ENCODE assay signal across 8 mouse cellular contexts in the genomic region with DNA sequence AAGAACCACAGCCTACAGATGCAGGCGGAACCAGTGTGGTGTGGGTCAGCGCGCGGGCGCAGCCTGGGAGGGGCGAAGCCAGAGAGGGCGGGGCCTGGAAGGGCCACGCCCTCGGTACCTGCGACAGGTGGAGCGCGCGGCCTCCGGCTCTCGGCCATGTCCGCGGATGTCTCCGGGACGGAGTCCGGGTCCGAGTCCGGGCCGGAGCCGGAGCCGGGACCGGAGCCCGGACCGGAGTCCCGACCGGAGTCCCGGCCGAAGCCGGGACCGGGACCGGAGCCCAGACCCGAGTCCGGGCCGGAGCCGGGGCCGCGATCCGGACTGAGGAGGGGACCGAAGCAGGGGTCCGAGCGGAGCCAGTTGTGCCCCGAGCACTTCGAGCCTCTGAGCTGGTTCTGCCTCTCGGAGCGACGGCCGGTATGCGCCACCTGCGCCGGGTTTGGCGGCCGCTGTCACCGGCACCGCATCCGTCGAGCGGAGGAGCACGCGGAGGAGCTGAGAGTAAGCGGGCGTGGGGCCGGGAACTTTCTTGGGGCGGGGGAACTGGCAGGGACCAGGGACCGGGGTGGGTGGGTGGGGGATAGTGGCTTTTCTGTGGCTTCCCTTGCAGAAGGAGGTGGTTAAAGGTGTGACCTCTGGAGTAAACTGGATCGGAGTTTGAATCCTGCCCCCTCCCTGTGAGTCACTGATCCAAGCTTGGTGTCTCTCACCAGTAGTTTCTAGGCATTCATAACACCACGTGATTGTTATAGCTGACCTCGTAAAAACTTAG. TPM values are rescaled to one million over a fixed set of nuclear protein-coding genes. Genes with fewer than 3 reads are reported as not detected.
DNase-seq lines count a peak whose midpoint lies in the region; ATAC-seq lines count a peak whose summit lies in the region.

TSS of gene Bspry (plus strand) at position 117 of the 772 bp plus-strand sequence.

- peak within 1 kb of the TSS; percentile 52 for H3K4me3 ChIP-seq in hindbrain, embryonic 10.5 days
- H3K4me3 ChIP-seq in limb, embryonic 11.5 days (ENCODE audit: low read depth, low read length), result peak within 1 kb of the TSS; percentile 42
- H3K4me3 ChIP-seq in midbrain, embryonic 10.5 days, result peak within 1 kb of the TSS; percentile 58
- H3K4me3 ChIP-seq in stomach, embryonic 15.5 days (replicated peaks), result peak within 1 kb of the TSS; percentile 54

- H3K4me1 ChIP-seq in hindbrain, embryonic 10.5 days (replicated peaks), result peaks cover 12% of the 10 kb centered on the region
- peaks cover 4% of the 10 kb centered on the region; the same call in 1 of the 2 replicates for H3K4me1 ChIP-seq in limb, embryonic 11.5 days (ENCODE audit: control insufficient read depth, insufficient read depth, low read length)
- H3K4me1 ChIP-seq in midbrain, embryonic 10.5 days, result peaks cover 11% of the 10 kb centered on the region
- H3K4me1 ChIP-seq in stomach, embryonic 15.5 days, result no peaks in the 10 kb centered on the region

- H3K27ac ChIP-seq in hindbrain, embryonic 10.5 days, result no peak within 1 kb of the TSS
- H3K27ac ChIP-seq in limb, embryonic 11.5 days (replicated peaks; ENCODE audit: low read depth, low read length), result no peak within 1 kb of the TSS
- H3K27ac ChIP-seq in midbrain, embryonic 10.5 days (replicated peaks), result no peak within 1 kb of the TSS
- H3K27ac ChIP-seq in stomach, embryonic 15.5 days, result peak within 1 kb of the TSS; percentile 67

- 3% methylated on average over 71 of the region's 71 CpGs for WGBS in hindbrain, embryonic 10.5 days
- 2% methylated on average over 70 of the region's 71 CpGs for WGBS in limb, embryonic 11.5 days
- 2% methylated on average over 71 of the region's 71 CpGs for WGBS in midbrain, embryonic 10.5 days
- WGBS in stomach, embryonic 15.5 days, result 3% methylated on average over 71 of the region's 71 CpGs

- peaks cover 46% of the 10 kb centered on the region for H3K27me3 ChIP-seq in hindbrain, embryonic 10.5 days (ENCODE audit: insufficient read depth, poor library complexity, severe bottlenecking)
- H3K27me3 ChIP-seq in limb, embryonic 11.5 days (ENCODE audit: control insufficient read depth, insufficient read depth, low read length), result peaks cover 16% of the 10 kb centered on the region
- peaks cover 51% of the 10 kb centered on the region for H3K27me3 ChIP-seq in midbrain, embryonic 10.5 days (ENCODE audit: low read depth, poor library complexity, severe bottlenecking)
- H3K27me3 ChIP-seq in stomach, embryonic 15.5 days (replicated peaks), result no peaks in the 10 kb centered on the region

- peak; percentile 67; the same call in 1 of the 2 replicates for ATAC-seq in limb, embryonic 11.5 days (ENCODE audit: insufficient number of reproducible peaks, low FRiP score, low TSS enrichment, low read depth)
- peak; percentile 91 for ATAC-seq in stomach, embryonic 15.5 days (ENCODE audit: insufficient read depth, low FRiP score, low read depth)

- H3K4me2 ChIP-seq in limb, embryonic 11.5 days (ENCODE audit: low read depth, severe bottlenecking), result peak within 1 kb of the TSS; percentile 71
- H3K4me2 ChIP-seq in stomach, embryonic 15.5 days, result peak within 1 kb of the TSS; percentile 82

- no peak within 1 kb of the TSS for H3K9ac ChIP-seq in limb, embryonic 11.5 days (ENCODE audit: low read length)
- no peak within 1 kb of the TSS for H3K9ac ChIP-seq in stomach, embryonic 15.5 days

- H3K36me3 ChIP-seq in hindbrain, embryonic 10.5 days, result no peaks in the 10 kb centered on the region
- no peaks in the 10 kb centered on the region for H3K36me3 ChIP-seq in limb, embryonic 11.5 days (ENCODE audit: control insufficient read depth, insufficient read depth, low read length)
- H3K36me3 ChIP-seq in midbrain, embryonic 10.5 days, result no peaks in the 10 kb centered on the region
- H3K36me3 ChIP-seq in stomach, embryonic 15.5 days, result no peaks in the 10 kb centered on the region

- DNase-seq in heart, adult 11 months, result peak; percentile 92
- DNase-seq in heart, postnatal 4 days, result no peak
- DNase-seq in embryo, embryonic 11 days, result peak; percentile 47
- DNase-seq in hindbrain, embryonic 10.5 days (ENCODE audit: low spot score), result peak; percentile 41
- peak; percentile 53 for DNase-seq in limb, embryonic 11.5 days (ENCODE audit: low spot score)
- peak; percentile 33 for DNase-seq in midbrain, embryonic 10.5 days (ENCODE audit: low spot score)
- DNase-seq in frontal cortex, postnatal 25 days (ENCODE audit: low spot score in 2 of 2), result no peak

- no peaks in the 10 kb centered on the region for H3K9me3 ChIP-seq in hindbrain, embryonic 10.5 days
- no peaks in the 10 kb centered on the region for H3K9me3 ChIP-seq in limb, embryonic 11.5 days (ENCODE audit: control insufficient read depth, low read length)
- no peaks in the 10 kb centered on the region for H3K9me3 ChIP-seq in midbrain, embryonic 10.5 days (replicated peaks)
- no peaks in the 10 kb centered on the region for H3K9me3 ChIP-seq in stomach, embryonic 15.5 days

RNA-seq across cellular contexts. Expression of gene Bspry, which starts in this region (rescaled TPM):
- total RNA-seq in heart, postnatal 4 days (2021), result not detected
- 0.78 and 1.9 TPM in 2 replicates for polyA plus RNA-seq in hindbrain, embryonic 10.5 days (2016; fragmentation: Nextera tagmentation; extraction: Ambion mirVana)
- polyA plus RNA-seq in limb, embryonic 11.5 days (2014; fragmentation: Nextera tagmentation; extraction: Ambion mirVana), result 0.91 and 1.2 TPM in 2 replicates
- polyA plus RNA-seq in midbrain, embryonic 10.5 days (2016; fragmentation: Nextera tagmentation; extraction: Ambion mirVana), result 0.47 and 0.57 TPM in 2 replicates
- 28.4 and 29.9 TPM in 2 replicates for polyA plus RNA-seq in stomach, embryonic 15.5 days (2015; fragmentation: Nextera tagmentation; extraction: Ambion mirVana)

Comparison
In these comparisons a context has a peak if more than half of its experiments do, and no peak if none do; other contexts are left out.
1. RNA of gene Bspry (polyA plus RNA-seq): 28.4 to 29.9 TPM in stomach, embryonic 15.5 days; 0.91 to 1.2 TPM in limb, embryonic 11.5 days, 0.78 to 1.9 TPM in hindbrain, embryonic 10.5 days and 0.47 to 0.57 TPM in midbrain, embryonic 10.5 days; every median in the first group is over 10 times any median in the second.
2. DNase-seq: peak in heart, adult 11 months (single experiment), embryo, embryonic 11 days (single experiment), hindbrain, embryonic 10.5 days (single experiment) and limb, embryonic 11.5 days (single experiment); none in heart, postnatal 4 days (single experiment) and frontal cortex, postnatal 25 days (0 of 2).
3. Peak in DNase-seq and H3K4me3 ChIP-seq in midbrain, embryonic 10.5 days; RNA of the gene not detected or under 1 TPM.
4. Peak in every context shown above with its lines, with median percentiles within 50 percentile points of each other: H3K4me3 ChIP-seq.